Mouse (Mus musculus) heart, embryonic 16.5 days (tissue): ENCODE results near the gene Gse1. TPM values are rescaled to one million over a fixed set of nuclear protein-coding genes. Genes with fewer than 3 reads are reported as not detected.
"Not testable (repeated sequence)": the region's sequence is repeated elsewhere in the genome, so short reads cannot be mapped to it uniquely, and the experiment has no call there.

ENCODE experiments used
- ATAC-seq: fragments of 200-750 bp; cut with Nextera tagmentation; replicated peaks from 2 replicates; pipeline ENCODE4 v1.8.0; 2017; ENCODE audit warnings: moderate number of reproducible peaks; ENCODE audit not compliant: insufficient read depth, low FRiP score; ENCODE audit errors: extremely low read depth
- H3K27ac ChIP-seq: fragments of 300-500 bp; sonication (generic); 2 replicates; pipeline ENCODE4 v1.5.1; 2014; ENCODE audit warnings: mild to moderate bottlenecking, low read length, control low read depth, moderate library complexity
- H3K27me3 ChIP-seq: fragments of 300-500 bp; sonication (generic); 2 replicates; pipeline ENCODE4 v1.6.1; 2014; ENCODE audit warnings: low read length, mixed read lengths; ENCODE audit not compliant: control insufficient read depth, insufficient read depth
- H3K36me3 ChIP-seq: fragments of 300-500 bp; sonication (generic); 2 replicates; pipeline ENCODE4 v1.6.1; 2014; ENCODE audit not compliant: control insufficient read depth, insufficient read depth
- H3K4me1 ChIP-seq: fragments of 300-500 bp; sonication (generic); 2 replicates; pipeline ENCODE4 v1.6.1; 2014; ENCODE audit warnings: low read length, mixed read lengths; ENCODE audit not compliant: control insufficient read depth, insufficient read depth
- H3K4me2 ChIP-seq: fragments of 300-500 bp; sonication (generic); 2 replicates; pipeline ENCODE4 v1.6.1; 2014; ENCODE audit warnings: low read depth, mild to moderate bottlenecking, control low read depth, low read length
- H3K4me3 ChIP-seq: fragments of 300-500 bp; sonication (generic); 2 replicates; pipeline ENCODE4 v1.5.1; 2014; ENCODE audit warnings: mild to moderate bottlenecking, control low read depth, low read length
- H3K9ac ChIP-seq: fragments of 300-500 bp; sonication (generic); 2 replicates; pipeline ENCODE4 v1.6.1; 2014; ENCODE audit warnings: low read length, control low read depth
- H3K9me3 ChIP-seq: fragments of 300-500 bp; sonication (generic); replicated peaks from 2 replicates; pipeline ENCODE4 v1.6.1; 2016; ENCODE audit warnings: low read length; ENCODE audit not compliant: control insufficient read depth
- WGBS: fragments of 180-500 bp; shearing (Covaris S2); extraction: QIAGEN DNeasy Blood & Tissue Kit; methylation state at CpG from one replicate; pipeline ENCODE4 v1.1.7; 2014; 5-methylcytosine and 5-hydroxymethylcytosine counted together
- polyA plus RNA-seq: library from polyadenylated mRNA; unstranded; fragments of >200 nt; fragmentation: Nextera tagmentation; extraction: Ambion mirVana; gene quantifications from 2 replicates; pipeline ENCODE4 v1.2.1, GENCODE M21; 2015

Gene Gse1
- polyA plus RNA-seq, 1 experiment from 2014 or later: 7.7 TPM

DNA sequence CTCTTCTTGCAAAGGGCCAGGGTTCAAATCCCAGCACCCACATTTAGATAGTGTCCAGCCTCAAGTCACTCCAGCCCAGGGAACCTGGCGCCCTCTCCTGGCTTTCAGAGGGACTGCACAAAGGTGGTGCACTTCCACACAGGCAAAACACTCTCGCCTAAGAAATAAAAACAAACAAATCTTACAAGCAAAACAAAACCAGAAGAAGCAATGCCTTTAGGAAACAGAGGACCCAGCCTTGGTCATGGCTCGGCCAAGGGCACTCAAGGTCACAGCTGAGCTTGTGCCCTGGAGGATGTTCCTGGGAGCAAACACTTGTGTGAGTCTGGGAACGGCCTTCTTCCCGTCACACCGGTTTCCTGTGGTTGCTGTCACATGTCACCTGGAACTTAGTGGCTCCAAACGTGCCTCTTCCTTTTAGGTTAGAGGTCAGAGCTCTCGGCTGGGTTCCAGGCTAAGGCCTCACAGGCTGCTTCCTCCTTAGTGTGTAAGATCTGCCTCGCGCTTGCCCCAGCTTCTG is 135.4 kb downstream of the Gse1 start:
- H3K36me3 ChIP-seq: no peaks in the 10 kb centered on the region
- H3K9me3 ChIP-seq: no peaks in the 10 kb centered on the region
- peaks cover 22% of the 10 kb centered on the region for H3K4me1 ChIP-seq
- peak overlapping the region; percentile 0; the same call in 1 of the 2 replicates for H3K9ac ChIP-seq
- 40% methylated on average over 10 of the region's 10 CpGs for WGBS
- H3K4me3 ChIP-seq: no peak overlapping the region
- peak; percentile 25; the same call in 1 of the 2 replicates for ATAC-seq
- H3K27me3 ChIP-seq: no peaks in the 10 kb centered on the region
- H3K4me2 ChIP-seq: no peak overlapping the region
- H3K27ac ChIP-seq: peak overlapping the region; percentile 75

GRCm38 (mm10) chr8:120364093-120364725 is 136.0 kb downstream of the Gse1 start:
- Histone ChIP-seq H3K36me3 (no peaks in the 10 kb centered on the region), H3K27ac (peak overlapping the region; percentile 75), H3K4me3 (no peak overlapping the region), H3K27me3 (no peaks in the 10 kb centered on the region), H3K9me3 (no peaks in the 10 kb centered on the region), H3K9ac (peak overlapping the region; percentile 0; the same call in 1 of the 2 replicates), H3K4me2 (no peak overlapping the region), H3K4me1 (peaks cover 28% of the 10 kb centered on the region)
- ATAC-seq: 0 out of 2 replicates have a peak, but pooled peaks have one; percentile 2
- WGBS: 34% methylated on average over 7 of the region's 7 CpGs

GRCm38 (mm10) chr8:120366840-120367239 is 138.6 kb downstream of the Gse1 start:
- Histone ChIP-seq H3K27ac (no peak overlapping the region), H3K27me3 (no peaks in the 10 kb centered on the region), H3K4me2 (no peak overlapping the region)

GRCm38 (mm10) chr8:120368191-120368590 is 139.9 kb downstream of the Gse1 start:
- not testable (repeated sequence) for H3K9me3 ChIP-seq, ATAC-seq, H3K4me3 ChIP-seq, H3K36me3 ChIP-seq, H3K9ac ChIP-seq, H3K27me3 ChIP-seq, H3K4me2 ChIP-seq
- Histone ChIP-seq H3K4me1 (peaks cover 66% of the 10 kb centered on the region), H3K27ac (peak overlapping the region; percentile 92)
- 76% methylated on average over 1 of the region's 1 CpGs for WGBS

More at GRCm38 (mm10) chr8:120366840-120367239, 138.6 kb downstream of the Gse1 start:
- Histone ChIP-seq H3K9ac (no peak overlapping the region), H3K9me3 (no peaks in the 10 kb centered on the region), H3K4me1 (peaks cover 54% of the 10 kb centered on the region), H3K36me3 (no peaks in the 10 kb centered on the region), H3K4me3 (no peak overlapping the region)
- ATAC-seq: no peak
- WGBS: 88% methylated on average over 6 of the region's 6 CpGs

DNA sequence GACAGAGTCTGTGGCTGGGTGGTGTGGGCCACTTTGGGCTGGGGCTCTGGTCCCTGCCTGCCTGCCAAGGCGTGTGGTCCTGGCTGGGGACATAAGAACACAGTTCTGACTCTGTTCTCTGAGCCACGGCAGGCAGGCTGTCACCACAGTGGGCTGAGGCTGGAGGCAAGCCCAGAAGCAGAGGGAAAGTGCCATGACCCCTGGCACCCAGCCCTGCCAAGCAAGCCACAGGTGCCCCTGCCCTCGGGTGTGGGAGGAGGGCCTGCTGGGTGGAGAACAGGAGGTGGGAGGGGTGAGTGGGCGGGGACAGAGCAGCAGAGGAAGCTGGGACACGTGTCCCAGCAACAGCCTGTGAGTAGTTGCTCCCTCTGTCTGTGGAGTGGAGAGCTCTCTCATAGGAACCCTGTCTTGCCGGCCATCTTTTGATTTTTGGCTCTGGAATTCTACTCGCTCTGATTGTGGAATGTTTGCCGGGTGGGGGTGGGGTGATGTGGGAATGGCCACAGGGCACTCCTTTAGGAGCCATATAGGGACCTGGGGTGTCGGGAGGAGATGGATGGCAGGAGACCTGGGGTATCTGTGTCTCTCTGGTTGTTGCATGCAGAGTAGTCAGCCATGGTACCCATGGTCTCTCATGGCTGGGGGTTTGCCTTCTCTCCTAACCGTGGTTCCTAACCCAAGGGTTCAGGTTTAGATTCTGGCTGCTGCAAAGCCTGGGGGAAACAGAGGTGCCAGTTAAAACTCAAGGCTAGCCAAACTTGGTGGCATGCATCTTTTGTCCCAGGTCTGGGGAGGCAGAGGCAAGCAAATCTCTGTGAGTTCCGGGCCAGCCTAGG is 140.8 kb downstream of the Gse1 start:
- no peaks in the 10 kb centered on the region for H3K9me3 ChIP-seq
- H3K9ac ChIP-seq: peak overlapping the region; percentile 44; the same call in 1 of the 2 replicates
- H3K4me2 ChIP-seq: peak overlapping the region; percentile 38
- H3K27me3 ChIP-seq: no peaks in the 10 kb centered on the region
- peak overlapping the region; percentile 92 for H3K27ac ChIP-seq
- peak; percentile 88 for ATAC-seq
- WGBS: 15% methylated on average over 11 of the region's 11 CpGs
- no peaks in the 10 kb centered on the region for H3K36me3 ChIP-seq
- H3K4me1 ChIP-seq: peaks cover 69% of the 10 kb centered on the region
- 0 out of 2 replicates have a peak overlapping the region, but pooled peaks have one; percentile 8 for H3K4me3 ChIP-seq

GRCm38 (mm10) chr8:120369956-120370355 is 141.7 kb downstream of the Gse1 start:
- Histone ChIP-seq H3K4me1 (peaks cover 71% of the 10 kb centered on the region), H3K4me2 (no peak overlapping the region), H3K4me3 (no peak overlapping the region), H3K27me3 (no peaks in the 10 kb centered on the region), H3K9me3 (no peaks in the 10 kb centered on the region), H3K27ac (peak overlapping the region; percentile 92), H3K9ac (no peak overlapping the region; the same call in 1 of the 2 replicates), H3K36me3 (no peaks in the 10 kb centered on the region)
- ATAC-seq: no peak
- 33% methylated on average over 7 of the region's 7 CpGs for WGBS

GRCm38 (mm10) chr8:120370461-120370860 is 142.2 kb downstream of the Gse1 start:
- Histone ChIP-seq H3K9ac (no peak overlapping the region), H3K4me2 (no peak overlapping the region)

DNA sequence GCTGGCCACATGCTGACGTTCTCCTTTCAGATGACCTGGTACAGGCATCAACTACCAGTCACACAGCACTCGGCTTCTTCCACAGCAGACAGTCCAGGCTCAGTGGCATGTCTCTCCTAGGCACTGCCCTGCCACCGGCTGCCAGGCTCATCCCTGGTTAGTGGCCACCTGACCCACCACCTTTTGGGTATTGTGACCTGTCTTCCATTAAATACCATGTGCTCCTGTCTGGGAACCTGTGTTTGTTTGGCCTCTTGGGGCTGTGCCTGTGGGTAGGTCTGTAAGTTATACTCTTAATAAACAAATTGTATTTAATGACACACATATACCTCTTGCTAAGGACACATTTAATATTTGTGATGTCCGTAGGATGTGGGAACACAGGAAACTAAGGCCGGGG is 142.9 kb downstream of the Gse1 start:
- Histone ChIP-seq H3K9ac (0 out of 2 replicates have a peak overlapping the region, but pooled peaks have one; percentile 24), H3K36me3 (no peaks in the 10 kb centered on the region), H3K9me3 (no peaks in the 10 kb centered on the region), H3K4me2 (no peak overlapping the region), H3K4me1 (peaks cover 77% of the 10 kb centered on the region), H3K4me3 (no peak overlapping the region), H3K27me3 (no peaks in the 10 kb centered on the region), H3K27ac (peak overlapping the region; percentile 83)
- no peak for ATAC-seq
- 54% methylated on average over 5 of the region's 5 CpGs for WGBS

More at GRCm38 (mm10) chr8:120370461-120370860, 142.2 kb downstream of the Gse1 start:
- no peaks in the 10 kb centered on the region for H3K27me3 ChIP-seq
- H3K4me3 ChIP-seq: no peak overlapping the region
- peaks cover 76% of the 10 kb centered on the region for H3K4me1 ChIP-seq
- no peaks in the 10 kb centered on the region for H3K36me3 ChIP-seq
- ATAC-seq: no peak
- WGBS: 64% methylated on average over 4 of the region's 4 CpGs
- H3K9me3 ChIP-seq: no peaks in the 10 kb centered on the region
- peak overlapping the region; percentile 92; the same call in 1 of the 2 replicates for H3K27ac ChIP-seq
